Mouse (Mus musculus): ENCODE data around the gene Nck1. TPM values are rescaled to one million over a fixed set of nuclear protein-coding genes. Genes with fewer than 3 reads are reported as not detected.

The Nck1 gene
- total and polyA plus RNA-seq, 3 experiments: 0.29 to 46.7 (median 45.5) TPM

GRCm38 (mm10) chr9:100470936-100471604, 74.9 kb downstream of the Nck1 start:
- DNase-seq: peak; percentile 65

GRCm38 (mm10) chr9:100470228-100470627, 75.7 kb downstream of the Nck1 start:
- DNase-seq: no peak

GRCm38 (mm10) chr9:100469681-100470080, 76.3 kb downstream of the Nck1 start:
- DNase-seq: no peak

GRCm38 (mm10) chr9:100468151-100468550, 77.8 kb downstream of the Nck1 start:
- DNase-seq: no peak

- no peak for DNase-seq
Observed at GRCm38 (mm10) chr9:100467653-100468052, 78.3 kb downstream of the Nck1 start.

GRCm38 (mm10) chr9:100466743-100467142, 79.2 kb downstream of the Nck1 start:
- no peak for DNase-seq

GRCm38 (mm10) chr9:100465988-100466387, 79.9 kb downstream of the Nck1 start:
- DNase-seq: no peak

- no peak for DNase-seq
Observed at GRCm38 (mm10) chr9:100465380-100465779, 80.6 kb downstream of the Nck1 start.

GRCm38 (mm10) chr9:100463771-100464170, 82.2 kb downstream of the Nck1 start:
- no peak for DNase-seq

GRCm38 (mm10) chr9:100462098-100462497, 83.8 kb downstream of the Nck1 start:
- no peak for DNase-seq

GRCm38 (mm10) chr9:100461671-100462070, 84.3 kb downstream of the Nck1 start:
- DNase-seq: peak; percentile 52

- DNase-seq: no peak
Observed at GRCm38 (mm10) chr9:100460203-100460602, 85.7 kb downstream of the Nck1 start.

- no peak for DNase-seq
Observed at GRCm38 (mm10) chr9:100457971-100458681, 87.8 kb downstream of the Nck1 start.

GRCm38 (mm10) chr9:100454664-100454993, 91.3 kb downstream of the Nck1 start:
- no peak for DNase-seq

- peak; percentile 78 for DNase-seq
Observed at GRCm38 (mm10) chr9:100453944-100454663, 91.8 kb downstream of the Nck1 start.

- no peak for DNase-seq
Observed at GRCm38 (mm10) chr9:100452432-100452831, 93.5 kb downstream of the Nck1 start.

GRCm38 (mm10) chr9:100446059-100446686, 99.8 kb downstream of the Nck1 start:
- peak; percentile 82 for DNase-seq

Other genes starting within 250 kb of the Nck1 start
- 1 to 10 TPM in 1 of 2 experiments, under 1 TPM in 1; 0.52 to 1.8 TPM for gene Il20rb, start 59.3 kb downstream of the Nck1 start, total RNA-seq (2021)
- 0.42 and 0.70 TPM in 2 replicates for gene Il20rb, start 59.3 kb downstream of the Nck1 start, polyA plus RNA-seq (2012; rRNA removed)
- 10 to 100 TPM in 1 of 2 experiments, 1 to 10 TPM in 1; 6.2 to 13.2 TPM for gene Slc35g2, start 25.0 kb upstream of the Nck1 start, total RNA-seq (2021)
- gene Slc35g2, start 25.0 kb upstream of the Nck1 start, polyA plus RNA-seq (2012; rRNA removed): 0.95 and 1.8 TPM in 2 replicates
- gene Stag1, start 51.7 kb upstream of the Nck1 start, total RNA-seq (2021): 10 to 100 TPM; 29.1 to 37.7 TPM
- gene Stag1, start 51.7 kb upstream of the Nck1 start, polyA plus RNA-seq (2012; rRNA removed): 1.7 and 2.7 TPM in 2 replicates

All from adrenal gland, adult 2 months (tissue).